Mouse (Mus musculus) bone marrow macrophage, adult 2 months (primary cell): ENCODE results near the gene Otop1. TPM values are rescaled to one million over a fixed set of nuclear protein-coding genes. Genes with fewer than 3 reads are reported as not detected.

Experiments used
- H3K27ac ChIP-seq: 2 replicates; pipeline ENCODE4 v1.5.1; 2012; ENCODE audit warnings: low read depth, low read length; ENCODE audit not compliant: insufficient read depth
- H3K4me1 ChIP-seq: 2 replicates; pipeline ENCODE4 v1.6.1; 2012; ENCODE audit warnings: low read length; ENCODE audit not compliant: control insufficient read depth, insufficient read depth
- H3K4me3 ChIP-seq: 2 replicates; pipeline ENCODE4 v1.5.1; 2012; ENCODE audit warnings: mild to moderate bottlenecking, low read length, moderate library complexity; ENCODE audit not compliant: insufficient read depth
- CTCF ChIP-seq: IDR thresholded peaks from 2 replicates; pipeline ENCODE4 v1.5.1; 2012; ENCODE audit warnings: low read depth, mild to moderate bottlenecking, low read length, moderate library complexity
- POLR2A ChIP-seq: IDR thresholded peaks from 2 replicates; pipeline ENCODE4 v1.6.1; 2012; ENCODE audit warnings: mild to moderate bottlenecking, low read depth, low read length, borderline replicate concordance
- polyA plus RNA-seq: library from polyadenylated mRNA; stranded (reverse); fragments of >200 nt; gene quantifications from 2 replicates; pipeline ENCODE4 v1.2.4, GENCODE M21; 2012; ENCODE audit not compliant: missing spikeins, insufficient read depth, insufficient read length

Gene Otop1
- polyA plus RNA-seq, 1 experiment, result not detected

DNA sequence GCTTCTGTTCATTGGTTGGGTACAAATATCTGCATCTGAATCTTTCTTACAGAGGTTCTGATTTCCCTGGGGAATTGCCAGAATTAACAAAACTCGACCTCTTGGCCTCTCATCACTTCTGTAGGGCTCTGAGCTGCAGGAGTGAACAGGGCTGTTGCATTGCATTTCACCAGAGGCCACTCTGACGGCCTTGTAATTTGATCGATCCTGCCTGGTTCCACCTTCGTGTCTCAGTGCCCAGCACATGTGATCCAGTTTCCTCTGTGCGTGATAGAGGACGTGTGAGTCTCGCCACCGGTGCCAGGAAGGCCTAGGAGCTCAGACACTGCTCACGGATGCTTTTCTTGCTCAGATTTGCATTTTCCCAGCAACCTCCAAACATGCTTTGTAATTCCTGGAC lies 10.0 kb downstream of the Otop1 start:
- no peak overlapping the region for H3K4me3 ChIP-seq
- H3K27ac ChIP-seq, result no peak overlapping the region
- TF ChIP-seq POLR2A (no peak), CTCF (no peak)
- no peaks in the 10 kb centered on the region for H3K4me1 ChIP-seq

DNA sequence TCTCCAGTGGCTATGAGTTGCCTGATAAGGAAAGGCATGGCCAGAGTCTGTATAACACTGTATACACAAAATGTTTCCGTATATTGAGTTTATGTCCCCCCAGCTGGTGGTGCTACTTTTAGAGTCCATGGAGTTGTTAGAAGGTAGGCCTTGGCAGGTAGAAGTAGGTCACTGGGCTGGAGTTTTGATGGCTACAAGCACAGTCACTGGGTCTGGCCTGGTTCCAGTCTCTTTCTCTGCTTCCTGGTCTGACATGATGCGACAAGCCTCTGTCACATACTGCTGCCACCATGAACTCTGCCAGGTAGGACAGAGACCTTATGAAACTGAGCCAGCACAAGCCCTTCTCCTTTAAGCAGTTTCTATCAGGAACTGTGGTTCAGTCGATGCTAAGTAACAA lies 12.7 kb downstream of the Otop1 start:
- TF ChIP-seq POLR2A (no peak), CTCF (no peak)
- H3K27ac ChIP-seq, result no peak overlapping the region
- no peaks in the 10 kb centered on the region for H3K4me1 ChIP-seq
- no peak overlapping the region for H3K4me3 ChIP-seq

DNA sequence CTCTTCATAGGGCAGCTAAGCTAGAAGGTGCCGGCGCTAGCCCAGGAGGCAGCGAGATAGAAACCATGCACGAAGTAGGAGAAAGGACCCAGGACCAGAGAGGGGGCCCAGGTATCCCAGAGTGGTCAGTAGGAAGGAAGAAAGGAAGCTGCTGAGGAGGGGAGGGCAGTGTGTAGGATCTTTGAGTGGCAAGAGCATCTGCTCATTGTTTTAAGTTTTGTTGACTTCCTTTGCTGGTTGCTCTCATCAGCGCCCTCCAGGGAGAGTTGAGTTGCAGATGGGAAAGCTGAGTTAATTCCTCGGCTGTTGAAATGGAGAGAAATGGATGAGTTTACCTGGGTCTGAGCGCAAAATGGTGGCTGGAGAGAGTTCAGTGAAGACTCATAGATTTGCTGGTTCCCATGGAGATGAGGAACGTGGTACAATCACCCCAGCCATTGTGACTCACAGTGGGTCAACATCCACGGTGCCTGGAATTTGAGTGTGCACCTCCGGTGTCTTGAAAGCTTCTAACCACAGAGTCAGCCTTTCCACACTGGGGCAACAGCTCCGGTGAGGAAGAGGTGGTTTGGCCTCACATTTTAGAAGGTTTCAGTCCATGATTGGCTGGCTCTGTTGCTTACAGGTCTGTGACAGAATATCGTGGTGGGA lies 26.1 kb downstream of the Otop1 start:
- TF ChIP-seq CTCF (no peak), POLR2A (no peak)
- Histone ChIP-seq H3K4me1 (no peaks in the 10 kb centered on the region), H3K4me3 (no peak overlapping the region), H3K27ac (no peak overlapping the region)

DNA sequence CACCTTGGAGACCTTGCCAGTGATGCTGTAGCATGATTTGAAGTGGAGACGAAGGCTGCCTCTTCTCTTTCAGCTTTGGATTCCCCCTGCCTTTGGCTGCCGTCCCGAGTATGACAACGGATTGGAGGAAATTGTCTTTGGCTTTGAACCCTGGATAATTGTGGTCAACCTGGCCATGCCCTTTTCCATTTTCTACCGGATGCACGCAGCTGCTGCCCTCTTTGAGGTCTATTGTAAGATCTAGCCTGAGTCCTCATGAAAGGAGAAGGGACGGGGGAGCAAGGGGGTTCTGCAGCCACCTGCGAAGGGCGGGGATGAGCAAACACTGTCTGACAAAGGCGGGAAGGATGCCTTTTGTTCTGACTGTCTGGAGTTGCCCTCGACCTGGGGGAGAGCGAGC lies 26.9 kb downstream of the Otop1 start:
- no peaks in the 10 kb centered on the region for H3K4me1 ChIP-seq
- TF ChIP-seq POLR2A (no peak), CTCF (no peak)
- H3K4me3 ChIP-seq, result no peak overlapping the region
- H3K27ac ChIP-seq, result no peak overlapping the region

DNA sequence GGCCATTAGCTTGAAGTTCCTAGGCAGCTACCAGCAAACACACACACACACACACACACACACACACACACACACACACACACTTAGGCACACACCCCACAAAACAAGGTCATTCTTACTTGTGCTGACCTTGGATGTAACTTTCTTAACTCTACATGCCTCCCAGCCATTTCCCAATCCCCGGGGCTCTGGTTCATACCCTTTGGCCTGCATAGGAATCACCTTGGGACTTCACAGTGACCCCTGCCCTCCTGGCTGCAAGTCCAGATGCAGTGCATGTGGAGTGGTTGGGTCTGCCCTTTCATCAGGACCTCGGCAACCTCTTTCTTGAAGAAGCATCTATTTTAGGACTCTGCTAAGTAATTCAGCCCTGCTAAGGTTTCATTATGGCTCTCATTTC lies 29.5 kb downstream of the Otop1 start:
- Histone ChIP-seq H3K4me3 (no peak overlapping the region), H3K27ac (no peak overlapping the region), H3K4me1 (no peaks in the 10 kb centered on the region)
- TF ChIP-seq CTCF (no peak), POLR2A (no peak)

DNA sequence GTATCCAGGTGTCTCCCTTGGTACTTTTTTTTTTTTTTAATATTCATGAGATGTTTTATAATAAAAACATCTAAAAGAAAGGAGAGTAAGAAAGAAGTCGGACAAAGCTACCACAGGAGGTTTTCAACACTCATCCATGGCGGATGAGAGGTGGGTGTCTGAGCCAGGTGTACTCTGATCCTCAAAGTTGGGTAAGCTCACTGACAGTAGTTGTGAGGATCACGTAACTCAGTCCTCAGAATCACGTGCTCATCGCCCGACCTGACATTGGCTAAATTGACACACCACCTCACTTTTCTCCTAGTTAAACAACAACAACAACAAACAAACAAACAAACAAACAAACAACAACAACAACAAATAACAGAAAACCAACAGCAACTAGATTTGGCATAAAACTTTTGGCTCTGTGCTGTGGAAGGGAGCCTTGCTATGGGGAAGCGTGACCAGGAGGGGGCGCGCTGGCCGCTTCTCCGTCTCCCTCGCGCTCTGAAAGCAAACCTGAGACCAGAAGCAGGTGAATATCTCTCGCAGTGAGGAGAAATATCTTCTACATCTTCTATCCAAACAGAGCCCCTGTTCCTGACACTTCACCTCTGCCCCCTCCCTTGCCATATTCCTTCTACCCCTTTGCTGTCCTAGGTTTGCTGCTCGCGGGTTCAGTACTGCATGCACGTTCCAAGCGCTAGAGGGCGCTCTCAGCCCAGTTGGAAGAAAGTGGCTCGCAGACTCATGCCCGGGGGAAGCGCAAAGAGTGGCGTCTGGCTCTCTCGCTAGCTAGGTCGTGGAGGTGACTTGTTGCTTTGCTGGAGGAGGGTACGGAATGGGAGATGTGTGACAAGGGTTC lies 31.7 kb downstream of the Otop1 start:
- TF ChIP-seq CTCF, result peak; percentile 100
- no peak for TF ChIP-seq POLR2A
- Histone ChIP-seq H3K4me1 (no peaks in the 10 kb centered on the region), H3K27ac (no peak overlapping the region), H3K4me3 (peak overlapping the region; percentile 44)

DNA sequence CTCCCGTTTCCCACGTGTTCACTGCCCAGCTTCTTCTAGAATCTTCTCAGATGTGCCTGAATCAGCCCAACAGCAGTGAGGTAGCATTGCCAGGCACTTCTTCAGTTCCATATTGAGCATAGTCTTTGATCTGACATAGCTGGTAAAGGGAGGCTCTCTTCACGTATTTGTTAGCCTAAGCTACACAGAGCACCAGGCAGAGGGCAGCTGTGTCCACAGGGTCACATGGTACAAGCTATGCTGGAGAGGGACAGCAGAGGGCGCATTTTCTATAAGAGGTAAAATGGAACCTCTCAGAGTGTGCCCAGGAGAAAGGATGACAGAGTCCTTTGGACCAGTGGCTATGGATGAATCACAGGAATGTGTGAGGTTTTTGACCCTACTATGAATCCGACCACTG lies 33.1 kb downstream of the Otop1 start:
- H3K27ac ChIP-seq, result no peak overlapping the region
- no peak overlapping the region for H3K4me3 ChIP-seq
- TF ChIP-seq POLR2A (no peak), CTCF (no peak)
- no peaks in the 10 kb centered on the region for H3K4me1 ChIP-seq

DNA sequence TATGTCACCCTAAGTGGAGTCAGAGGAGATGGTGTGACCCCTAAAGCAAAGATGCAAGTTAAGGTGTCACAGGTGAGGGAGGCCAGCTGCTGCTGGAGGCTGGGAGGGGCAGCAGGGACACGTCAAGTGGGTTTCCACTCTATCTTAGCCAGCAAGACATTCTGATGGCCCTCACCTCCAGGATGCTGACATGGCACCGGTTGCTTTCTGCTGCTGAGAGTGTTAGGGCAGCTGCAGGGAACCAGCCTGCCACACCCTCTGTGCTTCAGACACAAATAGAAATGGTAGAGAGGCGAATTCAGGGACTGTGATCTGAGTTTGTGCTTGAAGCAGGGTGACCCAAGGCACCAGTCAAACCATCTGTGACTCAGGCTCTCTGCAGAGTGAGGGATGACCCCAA lies 34.0 kb downstream of the Otop1 start:
- Histone ChIP-seq H3K4me1 (no peaks in the 10 kb centered on the region), H3K4me3 (no peak overlapping the region), H3K27ac (no peak overlapping the region)
- no peak for TF ChIP-seq CTCF
- no peak for TF ChIP-seq POLR2A

DNA sequence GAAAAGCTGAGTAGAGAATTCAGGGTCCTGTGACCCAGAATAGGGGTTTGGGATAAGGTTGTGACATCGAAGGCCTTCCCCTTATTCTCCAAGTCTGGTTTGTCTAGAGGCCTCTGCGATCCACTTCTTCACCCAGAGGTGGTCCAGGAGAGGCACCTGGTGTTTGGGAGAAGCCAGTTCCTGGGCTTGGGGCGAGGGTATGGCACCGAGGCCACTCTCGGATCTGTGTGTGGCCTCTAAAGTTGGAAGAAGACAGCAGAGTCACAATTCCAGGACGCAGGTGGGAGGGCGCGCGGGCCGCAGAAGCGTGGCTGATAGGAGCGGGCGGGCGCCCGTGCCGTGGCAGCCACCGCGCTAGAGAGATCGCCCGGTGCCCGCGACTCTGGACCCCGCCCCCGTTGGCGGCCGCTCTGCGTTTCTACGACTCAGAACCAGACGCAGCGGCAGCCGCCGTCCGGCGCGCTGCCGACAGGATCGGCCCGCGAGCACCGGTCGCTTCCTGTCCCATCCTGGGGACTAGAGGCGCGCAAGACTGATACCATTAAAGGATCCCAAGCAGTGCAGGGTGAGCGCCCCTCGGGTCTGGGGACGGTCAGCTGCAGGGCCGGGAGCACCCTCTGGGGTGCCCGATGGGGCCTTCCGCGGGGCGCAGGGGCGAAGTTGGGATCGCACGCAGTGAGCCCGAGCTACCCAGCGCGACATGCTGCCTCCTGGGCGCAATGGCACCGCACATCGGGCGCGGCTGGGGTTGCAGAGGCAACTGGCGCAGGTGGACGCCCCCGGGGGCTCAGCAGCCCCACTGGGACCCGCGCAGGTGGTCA lies 43.4 kb downstream of the Otop1 start, which contains the start of gene Drd5:
Gene Drd5 (plus strand): TSS at position 402 of the 821 bp plus-strand sequence.
- H3K27ac ChIP-seq, result no peak within 1 kb of the TSS
- H3K4me3 ChIP-seq, result no peak within 1 kb of the TSS
- TF ChIP-seq POLR2A, result no peak
- TF ChIP-seq CTCF, result no peak
- no peaks in the 10 kb centered on the region for H3K4me1 ChIP-seq

DNA sequence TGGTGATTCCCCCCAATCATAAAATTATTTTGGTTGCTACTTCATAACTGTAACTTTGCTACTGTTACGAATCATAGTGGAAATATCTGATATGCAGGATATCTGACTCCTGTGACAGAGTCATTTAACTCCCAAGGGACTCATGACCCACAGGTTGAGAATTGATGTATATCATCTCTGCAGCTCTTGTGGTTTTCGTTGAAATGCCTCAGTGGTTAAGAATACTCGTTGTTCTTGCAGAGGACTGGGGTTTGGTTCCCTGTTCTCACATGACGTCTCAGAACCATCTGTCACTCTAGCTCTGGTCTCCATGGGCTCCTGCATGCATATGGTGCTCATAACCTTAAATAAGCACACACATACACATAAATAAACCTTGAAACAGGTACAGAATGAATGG lies 57.6 kb downstream of the Otop1 start:
- no peak for TF ChIP-seq POLR2A
- TF ChIP-seq CTCF, result no peak
- Histone ChIP-seq H3K27ac (no peak overlapping the region), H3K4me1 (no peaks in the 10 kb centered on the region), H3K4me3 (no peak overlapping the region)
